Mouse (Mus musculus): ENCODE results near the gene Otop3.

- no peak for TF ChIP-seq GATA1 (IDR thresholded peaks at IDR 0.05; ENCODE audit: low read length)
- TF ChIP-seq TAL1 (IDR thresholded peaks at IDR 0.05; ENCODE audit: low read length) = no peak
Observed at GRCm38 (mm10) chr11:115367395-115367944, 32.9 kb downstream of the Otop3 start, which contains the start of gene Hid1.
